Mouse (Mus musculus): Measurements from ENCODE around the gene Ptpre. TPM values are rescaled to one million over a fixed set of nuclear protein-coding genes. Genes with fewer than 3 reads are reported as not detected.

The Ptpre gene
- total and polyA plus RNA-seq, 2 experiments from 2014 or later: 2.0 to 4.0 TPM

DNA sequence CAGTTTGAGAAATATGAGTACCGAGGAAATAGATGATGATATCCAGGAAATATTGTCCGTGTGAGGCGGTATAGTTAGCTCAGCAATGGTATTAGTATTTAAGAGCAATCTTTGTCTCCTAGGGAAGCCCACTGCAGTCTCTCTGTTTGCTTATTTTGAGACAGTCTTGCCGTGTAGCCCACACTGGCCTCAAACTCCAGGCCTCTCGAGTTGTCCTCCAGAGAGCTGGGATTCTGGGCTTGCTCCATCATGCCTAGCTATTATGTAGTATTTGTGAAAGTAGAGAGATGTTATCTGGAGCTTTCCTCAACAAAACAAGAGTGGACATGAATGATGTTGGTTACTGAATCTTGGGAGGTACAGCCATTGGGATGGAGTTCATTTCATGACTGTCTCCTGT is 197.1 kb downstream of the Ptpre start:
- no peaks in the 10 kb centered on the region for H3K36me3 ChIP-seq (replicated peaks; ENCODE audit: control insufficient read depth, insufficient read depth, low read length)
- no peak overlapping the region for H3K9ac ChIP-seq (replicated peaks; ENCODE audit: low read depth, low read length)
- no peak overlapping the region for H3K4me2 ChIP-seq (ENCODE audit: low read depth, low read length)
- 84% methylated on average over 5 of the region's 5 CpGs for WGBS
- ATAC-seq (ENCODE audit: insufficient read depth, low read depth) (no peak), DNase-seq (ENCODE audit: low spot score) (no peak)
- H3K4me3 ChIP-seq (ENCODE audit: low read depth, low read length): no peak overlapping the region
- no peak overlapping the region for H3K27ac ChIP-seq (ENCODE audit: low read depth)
- H3K27me3 ChIP-seq (ENCODE audit: control insufficient read depth, insufficient read depth, low read length): 0 out of 2 replicates have a peak, but pooled peaks cover 6% of the 10 kb centered on the region
- no peak for TF ChIP-seq EP300 (IDR thresholded peaks at IDR 0.05; ENCODE audit: low read depth)
- TF ChIP-seq CTCF (IDR thresholded peaks at IDR 0.05; ENCODE audit: low read depth): no peak
- no peaks in the 10 kb centered on the region for H3K9me3 ChIP-seq (replicated peaks; ENCODE audit: control insufficient read depth, low read length)
- no peaks in the 10 kb centered on the region for H3K4me1 ChIP-seq (ENCODE audit: control insufficient read depth, insufficient read depth)

DNA sequence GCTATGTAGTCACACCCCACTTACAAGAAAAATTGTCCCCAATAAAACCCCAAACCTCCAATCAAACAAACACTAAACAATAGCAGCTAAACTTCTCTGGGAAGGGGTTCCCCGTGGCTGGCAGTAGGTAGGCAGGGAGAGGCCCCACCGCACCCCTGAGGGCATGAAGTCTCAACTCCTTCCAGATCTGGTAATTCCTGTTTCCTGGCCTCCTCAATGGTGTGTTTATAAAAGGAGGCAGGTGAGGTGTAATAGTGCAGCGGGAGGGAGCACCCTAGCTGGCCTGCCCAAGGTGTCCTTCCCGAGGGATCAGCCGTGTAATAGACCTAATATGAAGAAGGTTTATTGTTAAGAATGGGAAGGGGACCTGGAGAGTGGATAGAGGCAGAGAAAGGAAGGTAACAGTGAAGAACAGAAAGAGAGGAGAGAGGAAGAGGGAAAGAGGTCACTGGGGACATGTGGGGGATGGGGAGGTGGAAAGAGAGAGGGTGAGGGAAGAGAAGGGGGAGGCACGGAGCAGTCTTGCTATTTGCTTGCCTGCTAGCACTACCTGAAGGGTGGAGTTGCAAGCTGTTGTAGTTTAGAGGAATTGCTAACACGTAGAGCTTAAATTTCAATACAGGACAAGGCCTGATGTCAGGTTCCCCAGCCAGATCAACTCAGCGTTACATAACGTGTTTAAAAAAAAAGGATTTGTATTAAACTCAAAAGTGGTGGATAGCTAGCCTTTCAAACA is 197.8 kb downstream of the Ptpre start:
- no peak overlapping the region for H3K27ac ChIP-seq (ENCODE audit: low read depth)
- no peak for ATAC-seq (ENCODE audit: insufficient read depth, low read depth)

More for the DNA sequence above, 197.8 kb downstream of the Ptpre start:
- TF ChIP-seq CTCF (IDR thresholded peaks at IDR 0.05; ENCODE audit: low read depth) (no peak), EP300 (IDR thresholded peaks at IDR 0.05; ENCODE audit: low read depth) (no peak)
- DNase-seq (ENCODE audit: low spot score): no peak
- Histone ChIP-seq H3K36me3 (replicated peaks; ENCODE audit: control insufficient read depth, insufficient read depth, low read length) (no peaks in the 10 kb centered on the region), H3K4me2 (ENCODE audit: low read depth, low read length) (peak overlapping the region; percentile 54; the same call in 1 of the 2 replicates), H3K9ac (replicated peaks; ENCODE audit: low read depth, low read length) (no peak overlapping the region), H3K9me3 (replicated peaks; ENCODE audit: control insufficient read depth, low read length) (no peaks in the 10 kb centered on the region), H3K27me3 (ENCODE audit: control insufficient read depth, insufficient read depth, low read length) (0 out of 2 replicates have a peak, but pooled peaks cover 6% of the 10 kb centered on the region), H3K4me3 (ENCODE audit: low read depth, low read length) (no peak overlapping the region), H3K4me1 (ENCODE audit: control insufficient read depth, insufficient read depth) (no peaks in the 10 kb centered on the region)
- 84% methylated on average over 9 of the region's 9 CpGs for WGBS

MicroRNAs encoded within 50 kb of the gene (microRNA counts, 519-probe panel; counts per million panel counts)
- not detected for microRNA mmu-miR-1962

Small RNA genes within 50 kb of the gene (microRNA-seq; reads per million reads assigned to microRNA genes)
- gene Mir1962: not detected

Other genes starting within 250 kb of the Ptpre start
- gene Foxi2, start 127.2 kb upstream of the Ptpre start, total RNA-seq (2014; rRNA removed; ENCODE audit: low replicate concordance): not detected in 2 replicates
- not detected in 2 replicates for gene Foxi2, start 127.2 kb upstream of the Ptpre start, polyA plus RNA-seq (2015; fragmentation: Nextera tagmentation; extraction: Ambion mirVana)
- not detected in 2 replicates for gene Clrn3, start 8.8 kb upstream of the Ptpre start, total RNA-seq (2014; rRNA removed; ENCODE audit: low replicate concordance)
- not detected in 2 replicates for gene Clrn3, start 8.8 kb upstream of the Ptpre start, polyA plus RNA-seq (2015; fragmentation: Nextera tagmentation; extraction: Ambion mirVana)
- 24.2 and 38.3 TPM in 2 replicates for gene Mki67, start 178.9 kb downstream of the Ptpre start, total RNA-seq (2014; rRNA removed; ENCODE audit: low replicate concordance)
- 5.7 and 8.0 TPM in 2 replicates for gene Mki67, start 178.9 kb downstream of the Ptpre start, polyA plus RNA-seq (2015; fragmentation: Nextera tagmentation; extraction: Ambion mirVana)

Data from heart, postnatal 0 days (tissue).